Mouse (Mus musculus) liver, adult 2 months (tissue): ENCODE measurements around the gene Emid1.

ENCODE experiments used
- CTCF ChIP-seq: fragments of 200-500 bp; IDR thresholded peaks from 2 replicates; pipeline ENCODE4 v1.5.1; 2011; ENCODE audit warnings: low read depth, low read length, control low read depth
- POLR2A ChIP-seq: fragments of 200-500 bp; IDR thresholded peaks from 2 replicates; pipeline ENCODE4 v1.6.1; 2011; ENCODE audit warnings: low read length, control low read depth; ENCODE audit not compliant: insufficient read depth; ENCODE audit errors: extremely low read depth

DNA sequence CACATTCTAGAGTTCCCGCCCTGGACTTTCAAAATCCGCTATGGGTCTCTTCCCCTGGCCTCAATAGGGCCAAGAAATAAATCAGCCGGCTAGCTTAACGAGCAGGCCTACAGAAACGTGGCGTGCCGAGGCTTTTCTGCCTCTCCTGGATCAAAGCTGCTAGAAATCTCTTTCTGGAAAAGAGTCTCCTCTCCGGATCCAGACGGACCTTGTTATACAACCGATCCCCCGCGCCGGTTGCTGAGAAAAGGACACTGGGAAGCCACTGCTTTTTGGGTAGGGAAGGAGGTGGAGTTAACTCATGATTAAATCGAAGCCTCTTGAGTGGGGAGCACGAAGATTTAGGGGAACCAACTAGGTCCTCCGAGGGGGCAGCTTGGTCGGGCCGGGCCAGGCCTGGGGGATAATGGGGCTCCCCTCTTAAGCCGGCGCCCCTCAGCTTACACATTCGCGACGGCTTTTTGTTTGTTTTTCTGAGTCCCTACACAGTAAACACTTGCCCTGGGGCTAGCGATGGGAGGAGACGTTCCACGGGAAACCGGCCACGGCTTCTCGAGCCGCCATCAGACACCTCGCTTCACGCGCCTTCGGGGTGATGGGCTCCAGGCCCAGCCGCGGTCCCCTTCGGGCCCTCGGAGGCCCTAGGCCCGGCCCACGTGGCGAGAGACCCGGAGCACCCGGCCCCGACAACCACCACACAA is 53.9 kb downstream of the Emid1 start:
- TF ChIP-seq POLR2A (no peak), CTCF (no peak)
